Mouse (Mus musculus) erythroblast, embryonic 14.5 days (primary cell): ENCODE data around the gene Qars.

Experiments
- GATA1 ChIP-seq: IDR thresholded peaks from 2 replicates; pipeline ENCODE4 v1.6.1; 2012; ENCODE audit warnings: low read length, inconsistent platforms, mixed read lengths
- TAL1 ChIP-seq: IDR thresholded peaks from 3 replicates; pipeline ENCODE4 v1.6.1; 2012; ENCODE audit warnings: low read length, inconsistent platforms, mixed read lengths

DNA sequence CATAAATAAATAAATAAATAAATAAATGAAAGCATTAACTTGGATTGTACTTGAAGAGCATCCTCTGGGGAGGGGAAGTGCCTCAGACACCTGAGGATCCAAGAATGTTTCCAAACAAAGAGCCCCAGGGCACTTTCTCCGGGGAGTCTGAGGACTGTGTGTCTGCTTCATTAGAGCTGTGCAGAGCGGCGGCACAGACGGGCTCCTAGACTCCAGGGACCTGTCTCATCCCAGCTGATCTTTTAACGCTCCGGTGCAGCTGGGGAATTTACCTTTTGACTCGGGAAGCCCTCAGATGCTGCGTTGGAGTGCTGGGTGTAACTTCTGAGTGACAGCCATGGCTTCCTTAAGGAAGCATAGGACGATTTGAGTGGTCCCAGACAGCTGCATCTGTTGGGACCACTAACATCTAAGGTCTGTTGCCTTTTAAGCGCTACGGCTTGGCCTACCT, 46.3 kb upstream of the Qars start, which contains the start of gene Klhdc8b:
- TF ChIP-seq GATA1 (no peak), TAL1 (no peak)
